Mouse (Mus musculus): ENCODE data around the gene Rbm19. TPM values are rescaled to one million over a fixed set of nuclear protein-coding genes. Genes with fewer than 3 reads are reported as not detected.
"Not testable (repeated sequence)": the region's sequence is repeated elsewhere in the genome, so short reads cannot be mapped to it uniquely, and the experiment has no call there.

Gene Rbm19
- polyA plus RNA-seq, 1 experiment from 2014 or later, result 27.0 TPM

- Histone ChIP-seq H3K9me3 (replicated peaks; ENCODE audit: control insufficient read depth, low read length) (no peaks in the 10 kb centered on the region), H3K36me3 (replicated peaks; ENCODE audit: control insufficient read depth, insufficient read depth, low read depth, low read length) (no peaks in the 10 kb centered on the region), H3K4me2 (ENCODE audit: low read depth, low read length) (no peak overlapping the region), H3K27me3 (ENCODE audit: control insufficient read depth, insufficient read depth, low read length) (no peaks in the 10 kb centered on the region), H3K4me1 (ENCODE audit: control insufficient read depth, insufficient read depth, low read length) (no peaks in the 10 kb centered on the region), H3K9ac (replicated peaks; ENCODE audit: low read length) (no peak overlapping the region), H3K4me3 (ENCODE audit: low read depth, low read length) (no peak overlapping the region), H3K27ac (replicated peaks; ENCODE audit: low read depth, low read length) (no peak overlapping the region)
- ATAC-seq (replicated peaks; ENCODE audit: insufficient number of reproducible peaks, low FRiP score, low TSS enrichment, low read depth) (no peak), DNase-seq (ENCODE audit: low spot score) (no peak)
- WGBS, result 86% methylated on average over 6 of the region's 6 CpGs
These were observed 15.5 kb upstream of the Rbm19 start for GRCm38 (mm10) chr5:120100814-120101213.

DNA sequence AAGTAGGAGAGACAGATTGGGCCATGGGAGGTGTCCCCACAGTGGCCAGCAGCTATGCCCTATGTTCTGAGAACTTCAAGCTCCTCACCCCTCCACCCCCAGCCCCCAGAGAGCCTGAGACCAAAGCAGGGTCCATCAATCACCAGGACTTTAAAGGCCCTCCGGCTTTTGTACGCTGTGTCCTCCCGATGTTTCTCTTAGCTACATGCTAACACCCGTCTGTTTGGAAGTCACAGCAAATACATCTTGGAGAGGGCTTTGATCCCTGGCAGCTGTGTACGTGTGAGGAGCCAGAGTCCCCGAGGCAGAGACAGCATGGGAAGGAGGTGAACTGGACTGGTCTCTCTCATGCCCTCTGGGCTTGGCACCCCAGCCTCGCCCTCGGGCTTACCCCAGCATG is 14.2 kb upstream of the Rbm19 start:
- no peak for ATAC-seq (replicated peaks; ENCODE audit: insufficient number of reproducible peaks, low FRiP score, low TSS enrichment, low read depth)

GRCm38 (mm10) chr5:120102732-120103131 is 13.5 kb upstream of the Rbm19 start:
- no peak overlapping the region for H3K4me2 ChIP-seq (ENCODE audit: low read depth, low read length)
- H3K27me3 ChIP-seq (ENCODE audit: control insufficient read depth, insufficient read depth, low read length), result no peaks in the 10 kb centered on the region
- DNase-seq (ENCODE audit: low spot score), result peak; percentile 79
- no peak for ATAC-seq (replicated peaks; ENCODE audit: insufficient number of reproducible peaks, low FRiP score, low TSS enrichment, low read depth)
- no peak overlapping the region for H3K4me3 ChIP-seq (ENCODE audit: low read depth, low read length)
- no peaks in the 10 kb centered on the region for H3K36me3 ChIP-seq (replicated peaks; ENCODE audit: control insufficient read depth, insufficient read depth, low read depth, low read length)
- H3K27ac ChIP-seq (replicated peaks; ENCODE audit: low read depth, low read length), result no peak overlapping the region
- 16% methylated on average over 12 of the region's 12 CpGs for WGBS
- no peaks in the 10 kb centered on the region for H3K4me1 ChIP-seq (ENCODE audit: control insufficient read depth, insufficient read depth, low read length)
- no peaks in the 10 kb centered on the region for H3K9me3 ChIP-seq (replicated peaks; ENCODE audit: control insufficient read depth, low read length)
- no peak overlapping the region for H3K9ac ChIP-seq (replicated peaks; ENCODE audit: low read length)

More for the DNA sequence above, 14.2 kb upstream of the Rbm19 start:
- no peak overlapping the region for H3K4me3 ChIP-seq (ENCODE audit: low read depth, low read length)
- H3K4me2 ChIP-seq (ENCODE audit: low read depth, low read length), result no peak overlapping the region
- 88% methylated on average over 8 of the region's 8 CpGs for WGBS
- no peaks in the 10 kb centered on the region for H3K9me3 ChIP-seq (replicated peaks; ENCODE audit: control insufficient read depth, low read length)
- no peak overlapping the region for H3K9ac ChIP-seq (replicated peaks; ENCODE audit: low read length)
- no peaks in the 10 kb centered on the region for H3K36me3 ChIP-seq (replicated peaks; ENCODE audit: control insufficient read depth, insufficient read depth, low read depth, low read length)
- no peaks in the 10 kb centered on the region for H3K4me1 ChIP-seq (ENCODE audit: control insufficient read depth, insufficient read depth, low read length)
- DNase-seq (ENCODE audit: low spot score), result no peak
- no peak overlapping the region for H3K27ac ChIP-seq (replicated peaks; ENCODE audit: low read depth, low read length)
- H3K27me3 ChIP-seq (ENCODE audit: control insufficient read depth, insufficient read depth, low read length), result no peaks in the 10 kb centered on the region

- Histone ChIP-seq H3K4me2 (ENCODE audit: low read depth, low read length) (no peak overlapping the region), H3K27me3 (ENCODE audit: control insufficient read depth, insufficient read depth, low read length) (no peaks in the 10 kb centered on the region), H3K4me1 (ENCODE audit: control insufficient read depth, insufficient read depth, low read length) (no peaks in the 10 kb centered on the region), H3K9ac (replicated peaks; ENCODE audit: low read length) (no peak overlapping the region), H3K4me3 (ENCODE audit: low read depth, low read length) (no peak overlapping the region), H3K9me3 (replicated peaks; ENCODE audit: control insufficient read depth, low read length) (no peaks in the 10 kb centered on the region), H3K27ac (replicated peaks; ENCODE audit: low read depth, low read length) (no peak overlapping the region), H3K36me3 (replicated peaks; ENCODE audit: control insufficient read depth, insufficient read depth, low read depth, low read length) (no peaks in the 10 kb centered on the region)
- DNase-seq (ENCODE audit: low spot score), result no peak
- 37% methylated on average over 12 of the region's 12 CpGs for WGBS
- ATAC-seq (replicated peaks; ENCODE audit: insufficient number of reproducible peaks, low FRiP score, low TSS enrichment, low read depth), result no peak
These were observed 12.8 kb upstream of the Rbm19 start for GRCm38 (mm10) chr5:120103458-120103857.

- Histone ChIP-seq H3K4me1 (ENCODE audit: control insufficient read depth, insufficient read depth, low read length) (no peaks in the 10 kb centered on the region), H3K27me3 (ENCODE audit: control insufficient read depth, insufficient read depth, low read length) (no peaks in the 10 kb centered on the region), H3K9ac (replicated peaks; ENCODE audit: low read length) (no peak overlapping the region), H3K9me3 (replicated peaks; ENCODE audit: control insufficient read depth, low read length) (no peaks in the 10 kb centered on the region), H3K27ac (replicated peaks; ENCODE audit: low read depth, low read length) (no peak overlapping the region), H3K4me3 (ENCODE audit: low read depth, low read length) (no peak overlapping the region), H3K36me3 (replicated peaks; ENCODE audit: control insufficient read depth, insufficient read depth, low read depth, low read length) (no peaks in the 10 kb centered on the region), H3K4me2 (ENCODE audit: low read depth, low read length) (no peak overlapping the region)
- WGBS, result 29% methylated on average over 12 of the region's 12 CpGs
- ATAC-seq (replicated peaks; ENCODE audit: insufficient number of reproducible peaks, low FRiP score, low TSS enrichment, low read depth) (no peak), DNase-seq (ENCODE audit: low spot score) (peak; percentile 77)
These were observed 9.7 kb upstream of the Rbm19 start for GRCm38 (mm10) chr5:120106424-120107073.

GRCm38 (mm10) chr5:120114361-120114760 is 1.9 kb upstream of the Rbm19 start:
- WGBS, result 86% methylated on average over 12 of the region's 12 CpGs
- H3K36me3 ChIP-seq (replicated peaks; ENCODE audit: control insufficient read depth, insufficient read depth, low read depth, low read length), result no peaks in the 10 kb centered on the region; the same call in 1 of the 2 replicates
- H3K9ac ChIP-seq (replicated peaks; ENCODE audit: low read length), result no peak overlapping the region
- H3K4me2 ChIP-seq (ENCODE audit: low read depth, low read length), result no peak overlapping the region
- ATAC-seq (replicated peaks; ENCODE audit: insufficient number of reproducible peaks, low FRiP score, low TSS enrichment, low read depth) (no peak), DNase-seq (ENCODE audit: low spot score) (no peak)
- H3K4me1 ChIP-seq (ENCODE audit: control insufficient read depth, insufficient read depth, low read length), result no peaks in the 10 kb centered on the region
- H3K4me3 ChIP-seq (ENCODE audit: low read depth, low read length), result no peak overlapping the region
- no peak overlapping the region for H3K27ac ChIP-seq (replicated peaks; ENCODE audit: low read depth, low read length)
- no peaks in the 10 kb centered on the region for H3K27me3 ChIP-seq (ENCODE audit: control insufficient read depth, insufficient read depth, low read length)
- no peaks in the 10 kb centered on the region for H3K9me3 ChIP-seq (replicated peaks; ENCODE audit: control insufficient read depth, low read length)

- H3K36me3 ChIP-seq (replicated peaks; ENCODE audit: control insufficient read depth, insufficient read depth, low read depth, low read length); H3K27ac ChIP-seq (replicated peaks; ENCODE audit: low read depth, low read length); DNase-seq (ENCODE audit: low spot score); H3K9ac ChIP-seq (replicated peaks; ENCODE audit: low read length); H3K4me1 ChIP-seq (ENCODE audit: control insufficient read depth, insufficient read depth, low read length); ATAC-seq (replicated peaks; ENCODE audit: insufficient number of reproducible peaks, low FRiP score, low TSS enrichment, low read depth); H3K27me3 ChIP-seq (ENCODE audit: control insufficient read depth, insufficient read depth, low read length); H3K9me3 ChIP-seq (replicated peaks; ENCODE audit: control insufficient read depth, low read length): not testable (repeated sequence)
- WGBS, result 46% methylated on average over 3 of the region's 3 CpGs
- peak overlapping the region; percentile 81 for H3K4me3 ChIP-seq (ENCODE audit: low read depth, low read length)
- H3K4me2 ChIP-seq (ENCODE audit: low read depth, low read length), result peak overlapping the region; percentile 68
These were observed 896 bp downstream of the Rbm19 start for GRCm38 (mm10) chr5:120117161-120117560.

DNA sequence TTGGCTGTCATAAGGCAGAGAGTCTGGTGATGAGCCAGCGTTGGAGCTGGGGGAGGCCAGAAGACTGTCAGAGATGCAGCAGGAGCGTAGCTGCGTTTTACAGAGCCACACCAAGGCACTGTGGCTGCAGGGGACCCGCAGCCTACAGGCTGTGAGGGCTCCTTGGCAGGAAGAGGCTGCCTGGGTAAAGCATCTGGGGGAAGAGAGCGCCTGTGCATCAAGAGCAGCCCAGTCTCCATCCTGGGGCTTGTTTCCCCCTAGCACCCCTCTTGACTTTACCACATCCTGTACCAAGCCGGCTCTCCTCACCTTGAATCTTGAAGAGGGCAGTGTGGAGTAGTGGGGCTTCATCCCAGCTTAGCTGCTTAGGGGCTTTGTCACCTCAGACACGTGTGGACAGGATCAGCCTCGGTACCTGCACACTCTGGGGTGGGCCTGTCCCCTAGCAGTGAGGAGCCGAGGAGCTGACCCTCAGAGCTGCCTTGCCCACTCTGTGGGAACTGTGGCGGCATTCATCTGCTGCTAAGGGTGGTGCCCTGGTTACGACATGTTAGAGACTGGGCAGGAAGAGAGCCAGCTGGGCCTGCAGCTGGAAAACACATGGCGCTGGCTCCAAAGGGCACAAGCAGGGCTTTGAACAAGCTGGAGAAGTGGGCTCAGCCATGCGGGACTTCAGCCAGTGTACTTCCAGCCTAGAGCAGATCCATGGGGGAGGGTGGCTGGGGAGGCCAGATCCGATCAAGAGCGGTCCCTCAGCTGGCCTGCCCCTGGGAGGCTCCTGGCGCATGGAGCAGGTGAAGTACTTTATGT is 8.8 kb downstream of the Rbm19 start:
- Histone ChIP-seq H3K4me1 (ENCODE audit: control insufficient read depth, insufficient read depth, low read length) (no peaks in the 10 kb centered on the region), H3K9ac (replicated peaks; ENCODE audit: low read length) (no peak overlapping the region), H3K4me2 (ENCODE audit: low read depth, low read length) (no peak overlapping the region), H3K36me3 (replicated peaks; ENCODE audit: control insufficient read depth, insufficient read depth, low read depth, low read length) (peaks cover 10% of the 10 kb centered on the region), H3K27ac (replicated peaks; ENCODE audit: low read depth, low read length) (no peak overlapping the region), H3K27me3 (ENCODE audit: control insufficient read depth, insufficient read depth, low read length) (no peaks in the 10 kb centered on the region), H3K9me3 (replicated peaks; ENCODE audit: control insufficient read depth, low read length) (no peaks in the 10 kb centered on the region), H3K4me3 (ENCODE audit: low read depth, low read length) (no peak overlapping the region)
- DNase-seq (ENCODE audit: low spot score) (no peak), ATAC-seq (replicated peaks; ENCODE audit: insufficient number of reproducible peaks, low FRiP score, low TSS enrichment, low read depth) (no peak)
- WGBS, result 90% methylated on average over 16 of the region's 16 CpGs
